Mouse (Mus musculus) hindbrain, embryonic 15.5 days (tissue): ENCODE results near the gene Cntnap2. TPM values are rescaled to one million over a fixed set of nuclear protein-coding genes. Genes with fewer than 3 reads are reported as not detected.
A peak's percentile ranks its signal among the peaks of the same experiment; 100 is the strongest.
"Not testable (repeated sequence)": the region's sequence is repeated elsewhere in the genome, so short reads cannot be mapped to it uniquely, and the experiment has no call there.

Source experiments
- ATAC-seq: fragments of 200-750 bp; cut with Nextera tagmentation; 2 replicates; pipeline ENCODE4 v1.8.0; 2017; ENCODE audit warnings: low read depth, moderate number of reproducible peaks, moderate TSS enrichment; ENCODE audit not compliant: low FRiP score
- H3K27ac ChIP-seq: fragments of 300-500 bp; sonication (generic); replicated peaks from 2 replicates; pipeline ENCODE4 v1.5.1; 2015; ENCODE audit warnings: mild to moderate bottlenecking, inconsistent platforms
- H3K27me3 ChIP-seq: fragments of 300-500 bp; sonication (generic); 2 replicates; pipeline ENCODE4 v1.6.1; 2015; ENCODE audit warnings: control low read depth, inconsistent platforms
- H3K36me3 ChIP-seq: fragments of 300-500 bp; sonication (generic); 2 replicates; pipeline ENCODE4 v1.6.1; 2015; ENCODE audit warnings: control low read depth, inconsistent platforms
- H3K4me1 ChIP-seq: fragments of 300-500 bp; sonication (generic); replicated peaks from 2 replicates; pipeline ENCODE4 v1.6.1; 2015; ENCODE audit warnings: control low read depth, inconsistent platforms
- H3K4me2 ChIP-seq: fragments of 300-500 bp; sonication (generic); 2 replicates; pipeline ENCODE4 v1.6.1; 2015; ENCODE audit warnings: moderate library complexity, mild to moderate bottlenecking, inconsistent platforms
- H3K4me3 ChIP-seq: fragments of 300-500 bp; sonication (generic); 2 replicates; pipeline ENCODE4 v1.5.1; 2015; ENCODE audit warnings: mild to moderate bottlenecking, inconsistent platforms
- H3K9ac ChIP-seq: fragments of 300-500 bp; sonication (generic); 2 replicates; pipeline ENCODE4 v1.6.1; 2015; ENCODE audit warnings: inconsistent platforms
- H3K9me3 ChIP-seq: fragments of 300-500 bp; sonication (generic); 2 replicates; pipeline ENCODE4 v1.6.1; 2016; ENCODE audit warnings: control low read depth, inconsistent platforms
- WGBS: fragments of 180-500 bp; shearing (Covaris S2); methylation state at CpG from one replicate; pipeline ENCODE4 v1.1.7; 2015; 5-methylcytosine and 5-hydroxymethylcytosine counted together
- polyA plus RNA-seq: library from polyadenylated mRNA; unstranded; fragments of >200 nt; fragmentation: Nextera tagmentation; extraction: Ambion mirVana; gene quantifications from 2 replicates; pipeline ENCODE4 v1.2.1, GENCODE M21; 2015

The Cntnap2 gene
- polyA plus RNA-seq, 1 experiment from 2014 or later, result 56.5 TPM

DNA sequence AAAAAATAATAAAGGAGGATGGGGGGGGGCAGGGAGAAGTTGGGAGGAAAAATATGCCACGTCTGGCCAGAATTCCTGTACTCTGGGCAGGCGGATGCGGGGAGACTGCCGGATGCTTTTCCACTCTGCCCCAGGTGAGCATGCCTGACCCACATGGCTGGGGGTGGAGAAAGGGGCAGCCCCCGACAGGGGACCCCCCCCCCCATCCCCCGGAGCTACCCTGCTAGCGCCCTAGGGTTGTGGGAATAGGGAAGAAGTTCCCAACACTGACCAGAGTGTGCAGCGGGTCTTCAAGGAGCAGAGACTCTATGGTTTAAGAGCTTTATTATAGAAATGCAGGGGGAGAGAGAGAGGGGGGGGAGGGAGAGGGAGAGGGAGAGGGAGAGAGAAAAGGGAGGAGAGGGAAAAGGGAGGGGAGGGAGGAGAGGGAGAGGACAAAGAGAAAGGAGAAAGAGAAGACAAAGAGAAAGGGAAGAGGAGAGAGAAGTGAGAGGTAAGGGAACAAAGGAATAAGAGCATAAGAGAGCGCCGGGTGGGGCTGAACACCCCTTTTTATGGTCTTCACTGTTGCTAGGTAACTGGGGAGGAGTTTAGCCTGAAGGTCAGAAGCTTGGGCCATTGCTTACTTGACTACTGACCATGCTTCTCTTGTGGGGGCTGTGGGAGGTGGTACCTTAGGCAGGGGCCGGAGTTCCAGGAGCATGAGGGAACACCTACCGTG, 2227.2 kb downstream of the Cntnap2 start:
- H3K4me1 ChIP-seq, result peaks cover 10% of the 10 kb centered on the region; the same call in 1 of the 2 replicates
- not testable (repeated sequence) for H3K9ac ChIP-seq, H3K36me3 ChIP-seq, H3K4me3 ChIP-seq, H3K27ac ChIP-seq, H3K27me3 ChIP-seq, H3K4me2 ChIP-seq, H3K9me3 ChIP-seq
- 0 out of 2 replicates have a peak, but pooled peaks have one; percentile 5 for ATAC-seq
- WGBS, result 46% methylated on average over 12 of the region's 12 CpGs

DNA sequence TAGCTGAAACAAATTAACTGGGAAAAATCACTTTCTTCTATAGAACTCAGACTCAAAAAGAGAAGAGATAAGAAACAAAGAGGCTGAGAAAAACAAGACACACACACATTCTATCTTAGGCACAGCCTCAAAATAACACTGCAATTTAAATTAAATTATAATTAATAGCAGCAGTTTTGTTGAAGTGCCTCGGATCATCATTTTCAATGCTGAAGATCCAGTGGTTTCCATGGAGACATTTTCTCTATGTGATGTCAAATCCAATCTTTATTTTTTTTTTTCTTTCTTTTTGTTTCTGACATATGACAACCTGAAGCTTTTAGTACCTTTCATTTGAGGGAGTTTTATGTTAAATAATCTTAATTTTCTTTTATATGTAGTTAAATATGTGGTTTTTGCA, 2228.6 kb downstream of the Cntnap2 start:
- 27% methylated on average over 1 of the region's 1 CpGs for WGBS
- ATAC-seq, result no peak
- H3K27ac ChIP-seq, result 0 out of 2 replicates have a peak overlapping the region, but pooled peaks have one; percentile 53
- no peaks in the 10 kb centered on the region for H3K27me3 ChIP-seq
- H3K4me2 ChIP-seq, result no peak overlapping the region
- no peaks in the 10 kb centered on the region for H3K36me3 ChIP-seq
- H3K4me3 ChIP-seq, result no peak overlapping the region
- H3K4me1 ChIP-seq, result peaks cover 13% of the 10 kb centered on the region; the same call in 1 of the 2 replicates
- no peaks in the 10 kb centered on the region for H3K9me3 ChIP-seq
- H3K9ac ChIP-seq, result no peak overlapping the region

DNA sequence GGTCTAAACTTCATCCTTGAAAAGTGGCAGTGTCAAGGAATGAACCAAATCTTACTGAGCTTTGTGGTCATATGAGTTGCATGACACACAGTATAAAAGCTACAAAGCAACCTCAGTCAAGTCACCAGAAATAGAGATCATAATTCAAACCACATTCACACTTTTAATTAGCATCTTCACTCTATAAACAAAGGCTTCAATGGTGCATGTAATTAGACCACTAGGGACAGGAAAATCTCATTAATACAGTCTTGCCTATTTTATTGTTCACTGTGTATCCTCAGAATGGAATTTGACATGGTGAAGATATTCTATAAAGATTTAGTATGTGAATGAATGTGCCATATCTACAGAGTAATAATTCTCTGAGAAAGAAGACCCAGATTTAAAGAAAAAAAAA, 2232.8 kb downstream of the Cntnap2 start:
- no peaks in the 10 kb centered on the region for H3K36me3 ChIP-seq
- no peak overlapping the region for H3K27ac ChIP-seq
- no peaks in the 10 kb centered on the region for H3K27me3 ChIP-seq

DNA sequence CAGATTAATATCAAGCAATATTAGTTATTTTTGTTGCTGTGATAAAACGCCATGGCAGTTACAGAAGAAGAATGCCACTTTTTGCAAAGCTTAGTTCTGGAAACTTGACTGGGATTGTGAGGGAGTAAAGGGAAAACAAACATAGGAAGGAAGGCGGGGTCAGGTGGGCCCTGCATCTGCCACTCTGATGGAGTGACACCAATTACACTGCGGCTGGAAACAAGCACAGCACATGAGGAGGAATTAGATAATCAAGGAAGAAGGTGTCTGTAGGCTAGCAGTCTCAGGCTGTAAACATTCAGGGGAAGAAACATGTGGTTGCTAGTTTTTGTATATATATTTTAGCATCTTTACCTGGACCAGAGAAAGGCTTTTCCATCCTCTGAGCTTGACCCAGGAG, 2233.3 kb downstream of the Cntnap2 start:
- WGBS, result 61% methylated on average over 3 of the region's 3 CpGs
- Histone ChIP-seq H3K27me3 (no peaks in the 10 kb centered on the region), H3K27ac (peak overlapping the region; percentile 34; the same call in 1 of the 2 replicates), H3K36me3 (no peaks in the 10 kb centered on the region), H3K4me1 (peaks cover 10% of the 10 kb centered on the region; the same call in 1 of the 2 replicates), H3K4me3 (no peak overlapping the region), H3K4me2 (no peak overlapping the region), H3K9me3 (no peaks in the 10 kb centered on the region), H3K9ac (no peak overlapping the region)
- no peak for ATAC-seq

More for the DNA sequence above, 2232.8 kb downstream of the Cntnap2 start:
- no peak overlapping the region for H3K4me2 ChIP-seq
- no peak overlapping the region for H3K4me3 ChIP-seq
- no peaks in the 10 kb centered on the region for H3K9me3 ChIP-seq
- H3K9ac ChIP-seq, result no peak overlapping the region
- no peak; the same call in 1 of the 2 replicates for ATAC-seq
- H3K4me1 ChIP-seq, result peaks cover 13% of the 10 kb centered on the region; the same call in 1 of the 2 replicates

DNA sequence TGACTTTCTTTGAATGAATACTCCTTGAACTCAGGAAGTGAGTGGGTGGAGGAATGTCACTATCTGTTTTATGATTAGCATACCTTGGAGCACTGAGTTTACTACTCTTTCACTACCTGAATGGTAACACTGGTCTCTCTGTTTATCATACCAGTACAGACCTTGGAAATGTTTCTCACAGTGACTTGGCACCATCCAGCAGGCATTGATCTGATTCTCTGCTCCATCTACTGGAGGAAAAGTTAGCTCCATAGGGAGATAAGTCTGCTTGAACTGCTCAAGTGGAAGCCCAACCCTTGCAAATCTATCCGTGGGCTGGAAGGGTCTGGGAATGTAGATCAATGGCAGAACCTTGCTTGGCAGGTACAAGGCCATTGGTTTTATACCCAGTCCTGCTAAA, 2235.3 kb downstream of the Cntnap2 start:
- 49% methylated on average over 1 of the region's 1 CpGs for WGBS
- no peak overlapping the region for H3K9ac ChIP-seq

DNA sequence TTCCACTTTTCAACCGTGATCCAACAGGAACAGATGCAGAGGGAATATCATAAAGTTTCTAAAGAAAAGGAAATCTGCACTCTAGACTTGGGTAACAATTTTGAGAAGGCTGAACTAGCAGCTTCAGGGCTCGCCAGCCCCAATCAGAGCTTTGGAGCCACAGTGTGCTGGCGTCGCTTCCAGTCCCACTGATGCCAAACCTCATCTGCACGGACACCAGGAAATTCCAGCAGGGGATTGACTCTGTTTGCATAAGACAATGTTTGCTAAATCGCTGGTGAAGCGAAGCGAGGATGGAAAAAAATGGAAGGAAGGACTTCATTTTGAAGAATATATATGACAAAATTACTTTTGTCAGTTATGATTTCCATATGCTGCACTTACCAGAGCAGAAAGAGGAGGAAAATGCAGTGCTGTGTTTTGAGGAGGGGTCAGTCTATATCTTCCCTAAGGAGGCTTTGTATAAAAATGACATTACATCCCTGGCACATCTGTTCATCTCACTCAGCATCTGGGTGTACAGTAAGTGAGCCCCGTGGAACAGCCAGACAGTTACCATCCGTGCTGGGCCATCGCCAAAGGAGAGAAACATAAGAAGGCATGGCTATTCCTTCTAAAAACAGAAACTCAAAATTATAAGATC, 2245.8 kb downstream of the Cntnap2 start:
- Histone ChIP-seq H3K27me3 (no peaks in the 10 kb centered on the region), H3K4me1 (peaks cover 13% of the 10 kb centered on the region), H3K9ac (no peak overlapping the region), H3K4me2 (no peak overlapping the region), H3K36me3 (no peaks in the 10 kb centered on the region), H3K9me3 (no peaks in the 10 kb centered on the region), H3K27ac (no peak overlapping the region), H3K4me3 (no peak overlapping the region)
- WGBS, result 62% methylated on average over 11 of the region's 11 CpGs
- no peak for ATAC-seq

More for the DNA sequence above, 2235.3 kb downstream of the Cntnap2 start:
- 0 out of 2 replicates have a peak, but pooled peaks cover 3% of the 10 kb centered on the region for H3K4me1 ChIP-seq
- no peak overlapping the region for H3K27ac ChIP-seq
- no peak overlapping the region for H3K4me2 ChIP-seq
- 0 out of 2 replicates have a peak, but pooled peaks cover 2% of the 10 kb centered on the region for H3K36me3 ChIP-seq
- H3K4me3 ChIP-seq, result no peak overlapping the region
- no peaks in the 10 kb centered on the region for H3K9me3 ChIP-seq
- ATAC-seq, result no peak
- no peaks in the 10 kb centered on the region for H3K27me3 ChIP-seq

DNA sequence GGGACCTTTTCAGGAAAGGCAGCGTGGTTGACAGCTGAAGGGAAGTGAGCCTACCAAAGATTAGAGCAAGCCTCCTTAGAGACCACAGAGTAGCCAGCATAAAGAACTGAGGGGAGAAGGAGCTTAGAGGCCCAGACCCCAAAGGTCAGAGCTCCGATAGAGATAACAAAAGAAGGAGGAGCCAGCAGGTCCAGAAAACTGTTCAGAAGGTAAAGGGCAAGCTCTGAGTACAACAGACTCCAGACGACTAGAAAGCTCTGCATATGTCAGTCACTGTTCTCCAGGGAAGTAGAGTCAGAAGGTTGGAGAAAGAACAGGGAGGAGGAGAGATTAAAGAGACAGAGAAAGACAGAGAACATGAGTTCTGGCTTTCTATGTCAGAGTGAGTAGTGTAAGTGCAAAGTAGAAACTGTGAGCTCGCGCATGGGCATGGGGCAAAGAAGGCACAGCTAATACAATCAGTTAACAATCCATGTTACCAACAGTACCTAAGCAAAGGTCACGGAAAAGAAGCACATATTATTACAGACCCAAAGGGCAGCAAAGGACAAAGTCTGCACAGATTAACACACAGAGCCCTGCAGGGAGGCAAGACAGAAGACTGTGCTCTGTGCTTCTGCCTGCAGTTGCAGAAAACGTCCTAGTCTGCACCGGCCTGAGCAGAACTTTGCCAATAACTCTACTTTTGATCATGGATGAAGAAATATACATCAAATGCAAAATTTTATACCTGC, 2247.1 kb downstream of the Cntnap2 start:
- Histone ChIP-seq H3K36me3 (no peaks in the 10 kb centered on the region), H3K4me3 (no peak overlapping the region), H3K9ac (no peak overlapping the region), H3K27ac (no peak overlapping the region), H3K4me1 (peaks cover 13% of the 10 kb centered on the region), H3K4me2 (no peak overlapping the region), H3K9me3 (no peaks in the 10 kb centered on the region), H3K27me3 (no peaks in the 10 kb centered on the region)
- WGBS, result 51% methylated on average over 8 of the region's 8 CpGs
- ATAC-seq, result no peak

DNA sequence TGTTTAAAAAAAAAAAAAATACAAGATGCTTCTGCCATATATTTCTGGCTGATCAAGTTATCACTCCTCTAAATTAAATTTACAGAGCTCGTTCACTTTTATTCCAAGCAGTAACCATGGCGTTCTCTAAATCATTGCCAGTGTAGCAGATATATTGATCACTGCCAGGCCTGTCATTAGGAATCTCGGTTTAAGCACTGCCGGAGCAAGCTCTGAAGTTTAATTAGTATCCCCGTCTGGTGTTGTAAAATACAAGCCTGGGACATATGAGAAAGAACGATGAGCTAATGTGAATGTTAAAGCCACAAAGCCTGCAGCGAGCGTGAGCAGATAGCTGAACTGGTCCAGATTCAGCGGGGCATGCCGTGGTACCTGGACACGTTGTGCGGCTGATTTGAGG, 2247.8 kb downstream of the Cntnap2 start:
- ATAC-seq, result 0 out of 2 replicates have a peak, but pooled peaks have one; percentile 34
- no peaks in the 10 kb centered on the region for H3K36me3 ChIP-seq
- 0 out of 2 replicates have a peak overlapping the region, but pooled peaks have one; percentile 20 for H3K4me2 ChIP-seq
- H3K9me3 ChIP-seq, result no peaks in the 10 kb centered on the region
- no peak overlapping the region for H3K4me3 ChIP-seq
- H3K4me1 ChIP-seq, result peaks cover 13% of the 10 kb centered on the region
- no peaks in the 10 kb centered on the region for H3K27me3 ChIP-seq
- WGBS, result 52% methylated on average over 12 of the region's 12 CpGs
- H3K9ac ChIP-seq, result no peak overlapping the region
- H3K27ac ChIP-seq, result no peak overlapping the region

DNA sequence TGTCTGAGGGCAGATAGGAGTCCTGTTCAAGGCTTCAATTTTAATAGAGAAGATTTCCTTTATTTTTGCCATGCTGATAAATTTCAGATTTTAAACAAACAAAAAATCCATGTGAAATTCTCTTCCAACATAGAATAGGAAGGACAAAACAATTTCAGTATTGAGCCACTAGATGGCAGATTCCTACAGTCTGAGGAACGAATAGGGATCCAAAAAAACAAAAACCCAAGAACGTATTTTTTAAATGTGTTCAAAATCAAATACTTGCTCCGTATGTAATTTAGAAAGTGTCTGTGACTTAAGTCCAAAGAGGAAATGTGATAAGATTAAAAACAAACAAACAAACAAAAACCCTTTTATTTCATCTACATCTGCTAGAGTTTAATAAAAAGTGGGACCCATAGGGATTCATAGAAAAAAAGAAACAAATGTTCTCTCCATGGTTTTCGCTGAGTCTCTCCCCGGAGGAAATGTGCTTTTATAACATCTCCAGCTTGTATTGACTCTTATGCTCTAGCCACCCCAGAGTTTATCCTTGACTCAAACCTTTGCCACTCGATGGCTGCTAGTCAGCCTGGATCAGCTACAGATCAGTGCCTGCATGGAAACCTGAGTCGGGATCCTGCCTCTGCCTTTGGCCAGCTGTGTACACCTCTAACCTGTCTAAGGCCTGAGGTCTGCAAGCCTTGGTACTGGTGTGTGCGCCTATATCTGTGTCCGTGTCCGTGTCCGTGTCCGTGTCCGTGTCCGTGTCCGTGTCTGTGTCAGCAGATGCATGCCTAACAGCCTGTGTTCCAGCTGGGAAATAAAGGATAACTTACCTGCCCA, 2255.6 kb downstream of the Cntnap2 start:
- peak; percentile 68 for ATAC-seq
- Histone ChIP-seq H3K4me2 (peak overlapping the region; percentile 49), H3K27ac (no peak overlapping the region), H3K4me1 (peaks cover 11% of the 10 kb centered on the region), H3K36me3 (no peaks in the 10 kb centered on the region), H3K9me3 (no peaks in the 10 kb centered on the region), H3K4me3 (peak overlapping the region; percentile 27), H3K27me3 (no peaks in the 10 kb centered on the region), H3K9ac (no peak overlapping the region)
- WGBS, result 59% methylated on average over 15 of the region's 15 CpGs

DNA sequence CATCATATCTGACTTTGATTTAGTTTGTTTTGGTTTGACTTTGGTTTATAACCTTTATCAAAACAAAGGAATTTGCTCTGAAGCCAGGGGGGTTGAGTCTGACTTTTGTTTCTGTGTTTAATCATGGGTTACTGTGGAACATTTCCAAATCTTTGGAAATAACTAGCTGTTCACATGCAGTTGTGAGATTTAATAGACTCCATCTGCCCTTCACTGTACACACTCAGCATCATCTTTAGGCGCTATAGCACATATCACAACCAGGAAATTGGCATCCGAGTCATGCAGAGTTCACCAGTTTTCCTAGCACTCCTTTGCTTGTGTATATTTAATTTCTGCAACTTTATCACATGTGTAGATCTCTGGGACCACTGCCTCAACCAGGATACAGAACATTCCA, 2256.3 kb downstream of the Cntnap2 start:
- no peak overlapping the region for H3K27ac ChIP-seq
- H3K4me1 ChIP-seq, result peaks cover 14% of the 10 kb centered on the region
- H3K4me3 ChIP-seq, result no peak overlapping the region
- no peak for ATAC-seq
- H3K36me3 ChIP-seq, result no peaks in the 10 kb centered on the region
- no peaks in the 10 kb centered on the region for H3K9me3 ChIP-seq
- no peaks in the 10 kb centered on the region for H3K27me3 ChIP-seq
- H3K9ac ChIP-seq, result no peak overlapping the region
- H3K4me2 ChIP-seq, result no peak overlapping the region
- WGBS, result 87% methylated on average over 2 of the region's 2 CpGs

DNA sequence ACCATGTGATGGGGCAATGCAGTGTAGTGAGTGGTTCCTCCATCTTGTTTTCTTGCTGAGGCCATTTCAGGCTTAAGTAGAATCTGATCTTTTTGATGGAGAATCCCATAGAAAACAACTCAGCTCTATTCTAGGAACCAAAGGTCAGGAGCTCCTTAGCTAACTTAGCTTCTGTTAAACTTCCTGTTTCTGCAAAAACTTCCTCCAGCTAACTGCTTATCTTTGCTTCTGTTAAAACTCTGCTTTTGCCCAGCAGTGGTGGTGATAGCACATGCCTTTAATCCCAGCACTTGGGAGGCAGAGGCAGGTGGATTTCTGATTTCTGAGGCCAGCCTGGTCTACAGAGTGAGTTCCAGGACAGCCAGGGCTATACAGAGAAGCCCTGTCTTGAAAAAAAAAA, 2258.1 kb downstream of the Cntnap2 start:
- Histone ChIP-seq H3K4me2 (no peak overlapping the region), H3K4me1 (peaks cover 14% of the 10 kb centered on the region), H3K27me3 (no peaks in the 10 kb centered on the region), H3K9ac (no peak overlapping the region), H3K9me3 (no peaks in the 10 kb centered on the region), H3K27ac (no peak overlapping the region), H3K4me3 (no peak overlapping the region), H3K36me3 (no peaks in the 10 kb centered on the region)
- ATAC-seq, result no peak
